Mouse (Mus musculus) left cerebral cortex, adult 8-10 months (tissue): ENCODE measurements around the gene Akr1b7. TPM values are rescaled to one million over a fixed set of nuclear protein-coding genes. Genes with fewer than 3 reads are reported as not detected.

Experiments
- DNase-seq, 2 experiments: peaks; one replicate each; pipeline ENCODE4 v3.0.0; 2022; ENCODE audit warnings: low spot score in 2 of 2
- total RNA-seq, 4 experiments: library from RNA; stranded (reverse); gene quantifications; 2 replicates each; pipeline ENCODE4 v1.2.4; 2022

Gene Akr1b7
- total RNA-seq, 4 experiments from 2014 or later, result 0.39 to 1.0 TPM; not detected in 2

DNA sequence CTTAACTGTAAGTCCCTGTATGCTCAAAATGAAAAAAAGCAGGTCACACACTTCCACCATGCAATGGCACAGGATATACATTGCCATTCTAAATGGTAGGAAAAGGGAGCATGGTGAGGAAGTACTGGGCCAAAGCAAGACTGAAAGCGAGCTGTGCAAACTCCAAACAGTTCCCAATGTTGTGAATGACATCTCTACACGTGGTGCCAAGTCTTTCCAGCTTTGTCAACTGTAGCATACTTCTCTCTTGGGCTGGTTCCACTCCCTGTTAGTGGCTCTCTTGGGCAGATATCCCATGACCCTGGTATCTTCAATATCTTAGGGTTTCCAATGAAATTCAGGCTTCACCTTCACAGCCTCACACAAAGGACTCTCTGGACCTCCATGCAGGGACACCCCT is 26.9 kb downstream of the Akr1b7 start:
- no peak for DNase-seq

GRCm38 (mm10) chr6:34441556-34442257 is 29.6 kb downstream of the Akr1b7 start:
- DNase-seq, result no peak

GRCm38 (mm10) chr6:34443791-34444190 is 31.7 kb downstream of the Akr1b7 start:
- DNase-seq, result no peak

DNA sequence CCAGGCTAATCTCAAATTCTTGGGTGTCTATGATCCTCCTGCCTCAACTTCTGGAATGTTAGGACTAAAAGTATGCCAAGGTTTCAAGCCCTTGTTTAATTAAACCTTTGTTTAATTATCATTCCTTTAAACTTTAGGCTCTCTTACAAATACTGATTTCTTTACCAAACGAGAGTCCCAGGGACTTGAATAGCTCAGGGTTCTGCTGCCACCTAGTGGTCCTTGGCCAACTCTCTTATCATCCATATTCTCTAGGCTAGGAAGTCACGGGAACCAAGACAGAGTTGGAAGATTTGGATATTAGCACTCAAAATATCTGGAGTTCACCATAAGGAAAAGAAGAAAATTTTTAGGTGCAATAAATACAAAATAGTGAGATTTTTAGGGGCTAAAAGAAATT is 35.8 kb downstream of the Akr1b7 start:
- DNase-seq, result peak; percentile 10 to 35

- DNase-seq, result no peak
Observed at GRCm38 (mm10) chr6:34448696-34449095, 36.6 kb downstream of the Akr1b7 start.

- no peak for DNase-seq
Observed at GRCm38 (mm10) chr6:34452963-34453770, 41.0 kb downstream of the Akr1b7 start.

DNA sequence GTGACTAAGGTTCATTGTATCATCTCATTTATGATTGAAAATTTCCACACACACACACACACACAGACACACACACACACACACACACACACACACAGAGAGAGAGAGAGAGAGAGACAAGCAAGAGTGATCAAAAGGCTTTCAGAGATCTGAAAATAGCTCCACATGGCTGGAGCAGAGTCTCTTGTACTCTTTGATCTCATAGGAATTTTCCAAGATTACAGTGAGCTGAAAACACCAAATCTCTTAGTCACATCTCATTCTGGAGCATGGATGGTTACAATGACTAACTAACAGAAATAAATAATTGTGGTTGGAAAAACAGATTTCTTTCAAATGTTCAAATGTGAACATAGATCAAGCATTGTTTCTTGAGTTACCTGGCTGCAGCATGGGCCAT is 47.3 kb downstream of the Akr1b7 start:
- no peak for DNase-seq

DNA sequence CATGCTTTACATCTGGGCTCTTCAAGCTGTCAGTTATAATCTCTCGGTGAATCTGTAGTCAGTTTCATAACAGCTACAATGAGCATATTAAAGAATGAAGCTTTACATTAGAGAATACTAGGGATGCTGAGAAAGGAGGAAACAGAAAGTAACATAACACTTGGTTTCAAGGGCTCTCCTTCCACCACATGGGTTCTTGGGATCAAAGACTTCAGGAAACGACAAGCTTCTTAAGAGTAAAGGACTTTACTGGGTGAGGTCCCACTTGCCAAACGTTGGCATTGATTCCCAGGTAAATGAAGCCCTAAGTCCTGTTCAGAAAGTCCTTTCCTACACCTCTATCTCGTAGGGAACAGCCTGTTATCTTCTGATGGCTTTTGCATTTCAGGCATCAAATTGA is 48.5 kb downstream of the Akr1b7 start:
- DNase-seq, result no peak

- no peak for DNase-seq
Observed at GRCm38 (mm10) chr6:34463582-34463981, 51.4 kb downstream of the Akr1b7 start.

DNA sequence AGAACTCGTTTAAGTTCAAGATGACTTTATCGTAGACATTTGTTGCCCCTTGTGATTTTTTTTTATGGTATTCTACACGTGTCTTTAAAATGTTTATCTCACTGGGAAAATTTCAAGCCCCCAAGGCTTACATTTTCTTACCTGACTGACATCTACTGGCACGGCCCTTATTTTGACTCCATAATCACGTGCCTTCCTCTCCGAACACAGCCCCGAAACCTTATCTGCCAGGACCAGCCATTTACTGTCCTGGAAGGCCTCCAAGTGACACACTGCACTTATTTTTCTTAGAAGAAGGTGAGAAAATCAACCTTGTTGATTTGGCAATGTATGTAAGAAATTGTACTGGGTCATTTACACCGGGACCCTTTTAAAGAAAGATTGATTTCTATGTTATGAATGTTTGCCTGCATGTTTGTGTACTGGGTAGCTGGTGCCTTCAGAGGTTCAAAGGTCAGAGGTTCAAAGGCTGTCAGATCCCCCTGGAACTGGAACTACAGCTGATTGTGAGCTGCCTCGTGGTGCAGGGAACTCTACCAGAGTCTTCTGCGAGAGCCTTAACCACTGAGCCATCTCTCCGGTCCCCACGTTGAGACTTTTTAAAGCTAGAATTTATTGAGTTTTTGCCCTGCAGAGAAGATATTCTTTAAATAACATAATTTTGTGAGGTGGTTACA is 59.4 kb downstream of the Akr1b7 start:
- DNase-seq, result no peak

Other genes starting within 250 kb of the Akr1b7 start
- 10 to 100 TPM; 65.9 to 75.7 (median 71.9) TPM for gene Slc35b4, start 235.2 kb upstream of the Akr1b7 start, total RNA-seq
- 10 to 100 TPM; 42.7 to 55.3 (median 49.4) TPM for gene Akr1b3, start 94.9 kb upstream of the Akr1b7 start, total RNA-seq
- 1 to 10 TPM in 1 of 4 experiments, under 1 TPM in 2, not detected in 1; 0.89 to 1.2 (median 0.89) TPM for gene Akr1b8, start 58.2 kb upstream of the Akr1b7 start, total RNA-seq
- 10 to 100 TPM; 22.6 to 27.2 (median 23.6) TPM for gene Akr1b10, start 28.1 kb upstream of the Akr1b7 start, total RNA-seq
- gene Bpgm, start 63.9 kb downstream of the Akr1b7 start, total RNA-seq, result 10 to 100 TPM; 67.9 to 77.1 (median 72.1) TPM
- 10 to 100 TPM; 18.9 to 22.6 (median 20.5) TPM for gene Cald1, start 186.2 kb downstream of the Akr1b7 start, total RNA-seq